Mouse (Mus musculus): ENCODE measurements around the gene Zfp874a. TPM values are rescaled to one million over a fixed set of nuclear protein-coding genes. Genes with fewer than 3 reads are reported as not detected.

Gene Zfp874a
- polyA plus RNA-seq, 1 experiment from 2014 or later, result 8.9 TPM

Other genes with a start within 250 kb of the Zfp874a start
- gene Zfp458, start 173.2 kb downstream of the Zfp874a start, polyA plus RNA-seq (2015; fragmentation: Nextera tagmentation; extraction: Ambion mirVana), result 2.1 TPM in 2 replicates
- 0.39 and 1.00 TPM in 2 replicates for gene Zfp457, start 145.1 kb downstream of the Zfp874a start, polyA plus RNA-seq (2015; fragmentation: Nextera tagmentation; extraction: Ambion mirVana)
- gene Zfp595, start 119.1 kb downstream of the Zfp874a start, polyA plus RNA-seq (2015; fragmentation: Nextera tagmentation; extraction: Ambion mirVana), result 2.2 and 2.5 TPM in 2 replicates
- gene Gm28044, start 91.1 kb downstream of the Zfp874a start, polyA plus RNA-seq (2015; fragmentation: Nextera tagmentation; extraction: Ambion mirVana), result 0.47 TPM in 1 of 2 replicates, not detected in the other
- 1.5 TPM in 2 replicates for gene Zfp953, start 91.0 kb downstream of the Zfp874a start, polyA plus RNA-seq (2015; fragmentation: Nextera tagmentation; extraction: Ambion mirVana)
- 0.21 and 0.50 TPM in 2 replicates for gene Gm28041, start 75.9 kb downstream of the Zfp874a start, polyA plus RNA-seq (2015; fragmentation: Nextera tagmentation; extraction: Ambion mirVana)
- 1.5 TPM in 2 replicates for gene Zfp456, start 75.8 kb downstream of the Zfp874a start, polyA plus RNA-seq (2015; fragmentation: Nextera tagmentation; extraction: Ambion mirVana)
- 5.6 and 6.7 TPM in 2 replicates for gene Zfp429, start 51.8 kb downstream of the Zfp874a start, polyA plus RNA-seq (2015; fragmentation: Nextera tagmentation; extraction: Ambion mirVana)
- 1.0 and 1.1 TPM in 2 replicates for gene Zfp459, start 30.2 kb downstream of the Zfp874a start, polyA plus RNA-seq (2015; fragmentation: Nextera tagmentation; extraction: Ambion mirVana)
- gene Zfp874b, start 32.6 kb upstream of the Zfp874a start, polyA plus RNA-seq (2015; fragmentation: Nextera tagmentation; extraction: Ambion mirVana), result 2.4 and 2.8 TPM in 2 replicates
- 15.7 and 16.1 TPM in 2 replicates for gene Zfp58, start 48.9 kb upstream of the Zfp874a start, polyA plus RNA-seq (2015; fragmentation: Nextera tagmentation; extraction: Ambion mirVana)
- not detected in 2 replicates for gene Gm26965, start 74.5 kb upstream of the Zfp874a start, polyA plus RNA-seq (2015; fragmentation: Nextera tagmentation; extraction: Ambion mirVana)
- 25.6 and 26.1 TPM in 2 replicates for gene Zfp87, start 74.6 kb upstream of the Zfp874a start, polyA plus RNA-seq (2015; fragmentation: Nextera tagmentation; extraction: Ambion mirVana)
- 13.8 and 14.0 TPM in 2 replicates for gene Zfp748, start 102.2 kb upstream of the Zfp874a start, polyA plus RNA-seq (2015; fragmentation: Nextera tagmentation; extraction: Ambion mirVana)
- gene Zfp729b, start 158.1 kb upstream of the Zfp874a start, polyA plus RNA-seq (2015; fragmentation: Nextera tagmentation; extraction: Ambion mirVana), result 4.3 and 4.4 TPM in 2 replicates
- gene Gm49345, start 186.1 kb upstream of the Zfp874a start, polyA plus RNA-seq (2015; fragmentation: Nextera tagmentation; extraction: Ambion mirVana), result 0.22 TPM in 1 of 2 replicates, not detected in the other
- 2.8 and 3.8 TPM in 2 replicates for gene Zfp729a, start 186.2 kb upstream of the Zfp874a start, polyA plus RNA-seq (2015; fragmentation: Nextera tagmentation; extraction: Ambion mirVana)
- gene Zfp738, start 235.4 kb upstream of the Zfp874a start, polyA plus RNA-seq (2015; fragmentation: Nextera tagmentation; extraction: Ambion mirVana), result 11.5 and 12.8 TPM in 2 replicates

Data from kidney, embryonic 15.5 days (tissue).